Mouse (Mus musculus) kidney, adult 8-10 months (tissue): ENCODE measurements around the gene Mapk6.

Source experiments
- DNase-seq, 2 experiments: peaks; one replicate each; pipeline ENCODE4 v3.0.0; 2022

Mapk6 gene

DNA sequence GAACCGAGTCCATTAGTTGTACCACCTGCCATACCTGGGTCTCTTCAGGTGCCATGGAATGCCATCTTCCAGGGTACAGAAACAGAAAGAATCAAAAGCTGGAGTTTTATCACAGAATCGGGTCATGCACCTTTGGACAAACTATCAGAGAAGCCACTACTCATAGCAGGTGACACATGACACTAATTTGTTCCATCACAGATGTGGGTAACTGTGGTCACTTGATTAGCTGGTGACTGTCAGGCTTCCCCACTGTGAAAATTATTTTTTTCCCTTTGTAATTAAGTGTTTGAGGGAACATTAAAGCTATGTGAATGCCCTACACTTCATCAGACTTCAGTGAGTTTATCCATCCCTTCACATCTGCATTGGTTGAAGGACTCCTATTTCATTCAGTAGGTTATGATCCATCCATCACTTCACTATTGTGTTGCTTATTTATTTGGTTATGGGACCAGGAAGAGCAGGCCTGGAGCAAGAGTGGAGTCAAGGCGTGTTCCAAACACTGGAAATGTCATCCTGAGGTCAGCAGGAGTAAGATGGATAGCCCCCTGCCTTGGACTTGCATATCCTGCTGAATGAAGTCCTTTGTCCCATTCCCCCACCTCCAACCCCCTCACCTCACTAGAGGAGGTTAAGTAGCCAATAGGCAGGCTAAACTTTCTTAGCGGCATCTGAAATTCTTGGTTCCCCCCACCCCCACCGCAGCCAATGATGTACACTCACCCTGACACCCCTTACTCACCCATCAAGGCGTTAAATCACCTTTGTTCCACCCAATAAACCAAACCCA is 14.7 kb upstream of the Mapk6 start:
- DNase-seq = no peak

DNA sequence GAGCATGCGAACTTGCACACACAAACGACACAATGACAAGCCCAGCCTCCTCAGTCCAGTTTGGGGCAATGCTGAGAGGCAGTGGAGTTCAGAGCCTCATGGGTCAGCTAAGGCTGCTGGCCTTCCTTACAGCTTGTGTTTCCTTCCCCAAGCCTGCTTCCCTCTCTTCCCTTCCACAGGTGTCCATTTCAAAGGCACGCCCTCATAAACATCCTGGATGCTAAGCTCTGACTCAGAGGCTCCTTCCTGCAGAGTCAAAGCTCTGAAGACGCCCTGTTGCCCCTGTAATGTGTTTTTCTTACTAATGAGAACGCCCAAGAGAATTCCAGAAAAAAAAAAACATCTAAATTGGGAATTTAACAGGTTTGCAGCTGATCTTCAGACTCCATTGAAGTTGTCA is 13.9 kb upstream of the Mapk6 start:
- DNase-seq = no peak

DNA sequence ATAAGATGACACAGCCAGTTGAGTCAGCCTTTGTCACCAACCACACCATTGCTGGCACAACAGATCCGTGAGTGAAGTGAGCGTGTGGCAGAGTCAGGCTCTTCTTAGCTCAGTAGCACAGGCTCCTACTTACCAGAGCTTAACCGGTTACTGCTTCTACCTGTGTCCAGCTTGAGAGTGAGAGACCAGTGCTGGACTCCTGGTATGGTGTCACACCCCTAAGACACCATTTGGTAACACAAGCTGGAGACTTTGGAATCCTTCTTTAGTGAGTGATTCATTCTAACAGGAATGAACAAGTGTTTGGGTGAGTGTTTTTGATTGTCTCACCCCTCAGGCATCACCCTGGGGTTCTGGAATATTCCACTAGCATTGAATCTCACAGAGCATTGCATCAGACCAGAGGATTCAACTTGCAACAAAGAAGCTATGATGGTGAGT is 12.5 kb upstream of the Mapk6 start:
- no peak for DNase-seq

DNA sequence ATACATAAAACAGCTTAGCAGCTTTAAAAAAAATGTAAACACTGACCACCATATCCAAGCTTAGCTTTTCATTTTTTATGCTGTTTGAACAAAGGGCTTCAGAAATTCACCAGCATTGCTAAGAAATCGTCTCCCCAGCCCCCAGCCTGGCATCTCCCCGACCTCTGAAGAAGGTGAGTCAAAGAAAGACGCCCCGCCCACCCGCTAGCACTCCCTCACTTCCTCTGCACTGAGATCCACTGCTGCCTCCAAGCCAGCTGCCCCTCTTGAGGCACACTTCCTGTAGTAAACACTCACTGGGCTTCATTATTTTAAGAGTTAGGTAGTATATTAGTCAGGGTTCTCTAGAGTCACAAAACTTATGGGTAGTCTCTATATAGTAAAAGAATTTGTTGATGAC is 4.4 kb upstream of the Mapk6 start:
- no peak for DNase-seq

DNA sequence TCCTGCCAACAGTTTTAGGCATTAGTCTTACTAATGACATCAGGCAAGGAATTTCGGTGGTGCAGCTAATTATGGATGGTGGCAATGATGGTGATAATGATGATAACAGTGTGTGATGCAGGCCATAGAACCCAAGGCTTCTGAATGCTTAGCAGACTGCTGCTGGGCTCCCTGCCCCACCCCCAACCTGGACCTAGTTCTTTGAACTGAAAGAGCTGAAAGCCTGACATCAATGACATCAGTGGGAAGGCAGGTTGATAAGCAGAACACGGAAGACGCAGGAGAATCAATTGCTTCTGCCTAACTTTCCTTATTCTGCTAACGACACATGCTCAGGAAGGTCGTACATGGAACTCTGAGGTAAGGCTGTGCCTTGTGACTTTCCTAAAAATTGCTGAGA is 3.4 kb upstream of the Mapk6 start:
- DNase-seq = no peak

DNA sequence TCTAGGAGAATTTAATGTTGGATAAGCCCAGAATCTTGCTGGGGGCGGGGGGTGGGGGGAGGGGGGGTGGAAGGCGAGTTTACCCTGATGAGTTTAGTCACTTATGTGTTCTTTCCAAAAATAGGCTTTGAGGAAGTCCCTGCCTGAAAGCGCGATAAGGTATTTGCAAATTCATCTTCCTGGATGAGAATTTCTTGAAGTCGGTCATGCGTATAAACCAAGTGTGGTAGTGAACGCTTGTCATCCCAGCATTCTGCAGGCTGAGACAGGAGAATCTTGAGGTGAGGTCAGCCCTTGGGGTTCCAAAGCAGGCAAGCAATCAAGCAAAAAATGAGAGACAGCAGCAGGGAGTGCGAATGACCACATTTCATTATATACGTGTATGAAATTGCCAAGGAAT is 1.8 kb upstream of the Mapk6 start:
- DNase-seq = peak; percentile 20 to 21

DNA sequence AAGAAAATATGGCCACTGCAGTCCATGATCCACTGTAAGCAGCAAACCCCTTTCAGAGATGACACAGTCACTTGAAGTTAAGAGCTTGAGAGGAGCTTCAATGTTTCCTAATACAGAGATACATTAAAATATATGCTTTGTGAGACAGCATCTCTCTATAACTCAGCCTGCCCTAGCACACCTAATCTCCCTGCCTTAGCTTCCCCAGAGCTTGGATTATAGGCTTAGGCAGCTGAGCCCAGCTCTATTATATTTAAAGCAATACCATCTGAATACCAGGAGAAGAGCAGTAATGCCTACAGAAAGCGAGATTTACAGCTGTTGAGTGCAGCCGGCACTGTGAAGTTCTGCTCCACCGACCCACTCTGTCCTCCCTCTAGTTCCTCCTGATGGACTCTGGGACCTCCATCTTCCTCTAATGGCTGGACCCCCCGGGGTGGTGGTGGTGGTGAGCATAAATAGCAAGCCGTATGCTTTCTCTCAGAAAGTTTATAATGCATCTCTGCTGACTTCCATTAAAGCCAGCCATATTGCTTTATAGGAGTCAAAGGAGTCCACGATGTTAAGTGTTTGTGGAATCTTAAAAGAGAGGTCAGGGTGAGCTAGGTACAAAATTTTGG is 1.2 kb upstream of the Mapk6 start:
- DNase-seq = no peak

DNA sequence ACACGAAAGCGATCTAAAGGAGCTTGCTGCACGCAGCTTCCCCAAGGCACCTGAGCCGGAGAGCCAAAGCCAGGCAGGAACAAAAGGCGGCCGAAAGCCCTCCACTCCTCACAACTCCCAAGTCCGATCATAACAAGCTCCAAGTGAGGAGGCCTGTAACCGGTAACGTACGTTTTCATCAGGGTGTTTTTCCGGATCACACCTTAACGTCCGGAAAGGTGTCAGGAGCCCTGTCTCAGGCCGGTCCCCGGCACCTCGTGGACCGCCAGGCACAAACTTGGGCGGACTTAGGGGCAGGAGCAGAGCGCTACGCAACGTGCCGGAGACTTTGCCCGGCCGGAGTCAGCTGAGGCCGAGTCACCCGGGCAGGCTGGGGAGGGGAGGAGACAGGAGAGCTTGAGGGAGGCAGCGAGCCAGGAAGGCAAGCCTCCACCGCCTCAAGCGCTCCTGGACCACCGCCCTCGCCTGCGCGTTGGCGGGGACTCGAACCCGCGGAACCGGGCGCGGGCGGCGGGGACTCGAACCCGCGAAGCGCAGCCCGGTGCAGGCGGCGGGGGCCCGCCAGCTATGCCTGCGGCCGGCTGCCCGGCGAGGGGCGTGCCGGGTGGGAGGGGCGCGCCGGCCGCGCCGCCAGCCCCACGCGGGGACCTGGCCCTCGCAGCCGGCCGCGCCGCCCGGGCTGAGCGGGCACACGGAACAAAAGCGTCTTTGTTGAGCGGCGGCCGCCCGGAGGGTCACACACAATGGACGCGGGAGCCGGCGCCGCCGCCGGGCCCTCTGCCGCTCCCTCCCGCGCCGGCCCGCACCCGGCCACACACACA is 564 bp downstream of the Mapk6 start:
- peak; percentile 85 for DNase-seq

DNA sequence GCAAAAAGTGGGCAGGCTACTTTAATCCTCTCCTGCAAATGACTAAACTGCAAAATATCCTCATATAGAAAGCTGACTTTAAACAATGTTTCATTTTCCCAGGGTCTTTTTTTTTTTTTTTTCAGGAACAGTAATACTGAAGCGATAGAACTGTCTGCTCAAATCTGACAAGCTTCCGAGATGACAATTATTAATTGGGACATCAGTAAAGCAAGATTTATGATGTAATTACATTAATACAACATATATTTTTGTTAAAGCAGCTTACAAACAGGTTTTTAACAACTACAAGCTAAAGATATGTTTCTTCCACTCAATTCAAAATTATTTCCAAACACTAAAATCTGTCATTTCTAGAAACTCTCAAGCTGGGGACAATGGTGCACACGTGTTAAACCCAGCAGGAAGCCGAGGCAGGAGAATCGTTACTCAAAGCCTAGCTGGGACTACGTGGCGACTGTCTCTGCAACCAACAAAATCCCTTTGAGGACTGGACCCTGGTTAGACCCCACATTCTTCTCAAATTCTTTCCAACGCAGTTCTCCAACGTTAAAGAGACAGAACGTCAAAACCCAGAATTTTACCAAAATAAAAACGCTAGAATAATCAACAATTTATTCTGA is 1.5 kb downstream of the Mapk6 start:
- DNase-seq = no peak

DNA sequence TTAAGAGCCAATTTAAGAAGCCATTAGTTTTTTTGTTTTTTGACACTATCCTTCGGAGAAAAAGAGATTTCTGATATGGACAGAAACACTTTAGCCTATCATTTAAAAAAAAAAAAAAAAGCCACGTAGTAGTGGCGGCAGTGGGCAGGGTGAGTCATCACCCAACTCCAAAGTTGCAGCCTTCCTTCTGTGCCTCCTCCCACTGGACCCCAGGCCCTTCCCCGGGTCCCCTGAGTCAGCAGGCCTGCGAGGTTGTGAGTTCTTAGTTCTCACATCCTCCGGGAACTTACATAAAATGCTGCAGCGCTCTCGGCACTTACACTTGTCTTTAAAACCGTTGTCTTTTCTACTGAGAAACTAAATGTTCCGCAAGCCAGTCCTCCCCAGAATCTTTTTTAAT is 2.0 kb downstream of the Mapk6 start:
- peak in 1 of 2 experiments; percentile 21 for DNase-seq

DNA sequence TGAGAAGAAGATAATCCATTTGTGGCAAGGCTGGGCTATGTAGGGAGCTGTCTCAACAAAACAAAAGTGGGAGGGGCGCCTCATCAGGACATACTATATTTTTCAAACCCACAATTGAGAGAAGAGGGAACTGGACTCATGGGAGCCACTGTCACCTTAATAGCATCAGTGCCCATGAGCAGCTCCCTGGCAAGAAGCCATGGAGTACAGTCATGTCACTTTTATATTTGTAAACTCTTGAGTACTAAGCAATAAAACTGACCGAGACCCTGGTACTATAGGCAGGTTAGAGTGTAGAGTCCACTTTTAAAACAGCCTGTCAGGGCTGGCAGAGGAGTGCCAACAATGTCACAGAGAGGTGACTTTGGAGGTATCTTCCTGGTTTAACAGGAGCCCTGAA is 3.7 kb downstream of the Mapk6 start:
- no peak for DNase-seq

DNA sequence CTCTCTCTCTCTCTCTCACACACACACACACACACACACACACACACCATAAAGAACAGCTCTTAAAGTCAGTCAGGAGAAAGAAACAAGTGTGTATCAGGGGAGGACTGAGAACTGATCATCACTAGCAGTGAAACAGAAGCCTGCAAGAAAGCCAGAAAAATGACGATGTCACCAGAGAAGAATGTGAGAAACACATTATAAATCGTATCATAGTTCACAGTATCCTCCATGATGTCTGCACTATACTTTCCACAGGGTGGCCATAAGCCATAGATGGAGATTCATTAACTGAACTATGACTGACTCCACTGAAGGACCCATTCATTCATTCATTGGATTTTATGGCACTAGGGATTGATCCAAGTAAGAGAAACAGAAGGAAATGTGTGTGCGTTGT is 6.3 kb downstream of the Mapk6 start:
- DNase-seq = no peak

DNA sequence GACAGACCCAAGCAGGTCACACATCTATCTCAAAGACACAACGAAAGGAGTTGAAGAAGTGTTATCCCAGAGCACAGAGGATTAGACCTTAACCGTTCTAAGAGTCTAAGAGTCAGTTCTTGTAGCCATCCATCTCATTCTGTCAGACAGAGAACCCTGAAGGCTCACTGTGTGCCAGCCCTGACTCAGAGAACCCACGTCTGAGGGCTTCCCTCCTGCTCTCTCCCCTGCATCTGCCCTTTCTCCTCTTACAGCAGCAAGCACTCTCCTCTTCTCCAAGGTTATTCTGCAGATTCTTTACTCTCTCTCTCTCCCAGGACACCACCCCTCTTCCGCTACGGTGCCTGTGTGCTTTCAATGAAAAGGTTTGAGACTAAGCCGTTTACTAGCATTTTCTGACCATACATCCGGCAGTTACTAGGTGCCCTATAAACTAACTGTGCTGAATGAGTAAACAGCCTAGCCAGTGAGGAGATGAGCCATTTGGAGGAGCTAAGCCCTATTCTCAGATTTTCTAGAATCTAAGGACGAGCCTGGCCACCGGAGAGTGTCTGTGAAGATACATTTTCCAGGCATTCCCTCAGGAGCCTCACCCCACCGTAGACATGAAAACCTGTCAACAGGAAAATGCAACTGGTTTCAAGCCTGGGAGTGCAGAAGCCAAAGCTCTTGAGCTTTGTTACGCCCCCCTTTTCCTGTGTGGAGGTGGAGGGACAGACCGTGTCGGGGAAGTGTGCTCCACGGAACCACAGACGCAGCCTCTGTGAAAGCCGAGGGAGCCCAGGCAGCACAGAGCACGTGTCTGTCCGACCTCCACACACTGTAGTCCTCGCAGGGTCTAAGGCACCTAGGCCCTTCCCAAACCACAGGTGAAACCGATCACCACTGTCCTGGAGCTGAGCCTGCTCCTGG is 8.0 kb downstream of the Mapk6 start:
- DNase-seq = no peak

DNA sequence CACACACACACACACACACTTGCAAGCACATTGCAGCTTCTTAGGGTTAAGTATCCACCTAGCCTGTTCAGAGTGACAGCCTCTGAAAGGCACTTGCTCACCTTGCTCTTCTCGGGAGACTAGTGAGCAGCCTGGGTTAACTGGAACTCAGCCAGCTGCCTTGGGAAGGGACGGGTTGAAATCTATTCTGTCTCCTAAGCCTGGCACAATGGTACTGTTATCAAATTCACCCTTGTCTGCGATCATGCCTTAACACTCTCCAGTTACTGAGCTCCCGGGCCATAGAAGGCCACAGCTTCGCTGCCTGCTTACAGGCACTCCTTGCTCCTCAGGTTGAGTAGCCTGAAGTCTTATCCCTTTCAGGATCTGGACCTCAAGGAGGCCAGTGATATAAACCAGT is 9.2 kb downstream of the Mapk6 start:
- DNase-seq = no peak

DNA sequence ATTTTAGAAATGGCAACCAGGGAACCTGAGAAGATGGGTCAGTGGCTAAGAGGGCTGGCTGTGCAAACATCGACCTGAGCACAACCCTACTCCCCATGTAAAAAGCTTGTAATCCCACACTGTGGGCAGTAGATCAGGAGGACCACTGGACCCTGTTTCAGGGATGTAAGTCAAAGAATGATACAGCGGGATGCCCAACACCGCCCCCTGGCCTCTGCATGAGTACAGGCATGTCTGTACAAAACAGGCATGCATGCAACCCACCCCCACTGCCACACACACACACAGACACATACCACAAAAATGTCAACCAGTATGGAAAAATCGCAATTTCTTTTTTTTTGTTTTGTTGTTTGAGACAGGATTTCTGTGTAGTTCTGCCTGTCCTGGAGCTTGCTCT is 10.7 kb downstream of the Mapk6 start:
- no peak for DNase-seq

DNA sequence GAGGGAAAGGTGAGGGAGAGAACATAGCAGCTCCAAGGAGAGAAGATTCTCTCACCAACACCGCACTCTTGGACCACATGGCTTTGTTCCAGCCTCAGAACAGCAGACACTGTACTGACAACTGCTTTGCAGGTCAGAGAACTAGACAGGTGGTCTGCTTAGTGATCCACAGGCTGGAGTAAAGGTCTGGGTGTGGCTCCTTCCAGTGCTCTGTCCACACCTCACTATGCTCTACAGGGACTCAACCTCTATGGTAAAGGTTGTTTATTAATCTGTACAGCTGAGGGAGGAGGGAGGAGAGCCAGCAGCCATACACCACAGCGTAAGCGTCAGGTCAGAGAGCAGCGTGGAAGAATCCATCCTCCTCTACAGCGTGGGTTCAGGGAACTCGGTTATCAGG is 13.8 kb downstream of the Mapk6 start:
- DNase-seq = no peak

DNA sequence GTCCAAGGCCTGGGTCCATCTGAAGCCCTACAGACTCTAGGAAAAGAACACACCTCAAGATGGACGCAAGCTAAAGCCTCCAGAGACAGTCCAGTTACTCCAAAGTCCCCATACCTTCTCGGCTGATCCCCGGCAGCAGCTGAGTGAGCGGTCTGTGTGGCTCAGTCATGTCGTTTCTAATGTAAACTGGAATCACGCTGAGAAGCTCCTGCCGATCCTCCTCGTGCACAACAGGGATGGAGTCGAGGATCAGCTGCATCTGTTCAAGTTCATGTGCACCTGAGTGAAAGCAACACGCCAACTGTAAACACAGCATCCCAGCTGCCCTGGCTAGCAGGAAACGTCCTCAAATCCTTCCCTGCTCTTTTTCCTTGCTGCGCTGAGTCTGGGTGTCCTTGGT is 16.6 kb downstream of the Mapk6 start:
- no peak for DNase-seq

DNA sequence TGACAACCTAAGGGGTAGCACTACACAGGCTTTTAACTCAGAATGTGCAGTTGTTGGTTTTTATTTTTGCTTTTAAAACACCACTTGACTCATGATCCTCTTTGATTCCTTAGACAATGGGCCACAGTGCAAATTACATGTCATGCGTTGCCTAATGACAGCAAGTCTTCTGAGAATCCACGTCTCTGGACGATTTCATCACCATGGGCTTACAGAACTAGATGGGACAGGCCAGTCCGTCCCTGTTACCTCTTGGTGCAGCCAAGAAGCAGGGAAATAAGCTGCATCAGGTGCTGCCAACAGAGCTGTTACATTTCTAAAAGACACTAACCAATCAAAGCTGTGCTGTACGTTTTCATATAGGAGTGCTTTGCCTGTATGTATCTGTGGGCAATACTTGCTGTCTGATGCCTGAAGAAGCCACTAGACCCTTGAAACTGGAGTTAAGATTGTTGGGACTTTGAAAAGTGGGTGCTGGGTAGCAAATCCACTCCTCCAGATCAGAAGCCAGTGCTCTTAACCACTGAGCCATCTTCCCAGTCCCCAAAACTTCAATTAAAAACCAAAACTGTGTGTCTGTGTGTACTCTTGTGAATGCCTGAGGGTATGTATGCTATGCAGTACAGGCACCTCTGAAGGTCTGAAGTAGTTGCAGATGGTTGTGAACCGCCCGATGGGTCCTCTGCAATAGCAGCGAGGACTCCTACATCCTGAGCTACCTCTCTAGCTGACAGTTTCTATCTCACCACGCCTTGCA is 24.4 kb downstream of the Mapk6 start:
- no peak for DNase-seq

DNA sequence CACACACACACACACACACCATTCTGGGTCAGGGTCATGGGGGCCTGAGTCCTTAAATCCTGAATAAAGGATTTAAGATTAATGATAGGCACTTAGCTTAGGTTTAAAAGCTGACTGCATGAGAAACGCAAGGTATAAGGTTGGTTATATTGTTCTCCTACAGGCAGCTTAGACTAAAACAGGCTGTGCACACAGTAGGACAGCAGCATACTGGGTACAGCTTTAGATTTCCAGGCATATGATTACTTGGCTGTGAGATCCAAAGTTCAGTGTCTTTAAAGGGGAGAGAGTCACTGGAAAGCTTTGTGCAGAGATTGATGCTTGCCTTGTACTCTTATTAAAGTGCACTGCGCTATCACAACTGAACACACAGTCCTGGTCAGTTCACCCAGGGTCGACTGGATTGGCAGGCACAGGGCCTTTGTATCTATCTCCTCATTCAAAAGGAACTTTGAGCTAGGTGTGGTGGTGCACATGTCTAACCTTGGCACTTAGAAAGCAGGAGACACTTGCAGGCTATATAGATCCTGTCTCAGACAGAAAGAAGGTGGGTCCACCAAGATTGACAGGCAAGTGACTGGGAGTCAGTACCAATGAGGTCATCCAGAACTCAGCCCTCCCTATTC is 25.4 kb downstream of the Mapk6 start:
- DNase-seq = no peak

DNA sequence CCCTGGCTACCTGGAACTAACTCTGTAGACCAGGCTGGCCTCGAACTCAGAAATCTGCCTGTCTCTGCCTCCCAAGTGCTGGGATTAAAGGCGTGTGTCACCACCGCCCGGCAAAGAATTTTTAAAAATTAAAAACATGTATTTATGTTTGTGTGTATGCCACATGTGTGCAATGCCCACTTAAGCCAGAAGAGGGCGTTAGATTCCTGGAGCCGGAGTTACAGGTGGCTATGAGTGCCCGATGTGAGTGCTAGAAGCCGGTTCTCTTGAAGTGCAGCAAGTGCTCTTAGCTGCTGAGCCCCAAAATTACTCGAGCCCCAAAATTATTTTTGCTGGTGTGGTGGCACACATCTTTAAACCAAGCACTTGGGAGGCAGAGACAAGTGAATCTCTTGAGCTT is 26.0 kb downstream of the Mapk6 start:
- no peak for DNase-seq

DNA sequence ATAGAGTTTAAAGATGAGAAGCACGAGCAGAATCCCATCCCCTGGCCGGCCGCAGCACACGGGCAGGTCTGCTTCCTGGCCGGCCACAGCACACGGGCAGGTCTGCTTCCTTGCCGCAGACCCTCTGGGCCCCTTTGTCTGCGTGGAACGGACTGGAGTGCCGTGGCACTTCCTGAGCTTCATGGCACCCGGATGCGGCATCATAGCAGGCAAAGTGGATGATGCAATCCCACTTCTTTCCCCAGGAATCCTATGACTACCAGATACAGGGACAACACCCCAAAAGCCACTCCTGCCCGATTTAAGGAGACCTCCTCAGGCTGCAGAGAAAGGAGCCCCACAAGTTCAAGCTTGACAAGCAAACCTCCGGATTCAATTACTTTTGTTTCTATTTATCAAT is 27.0 kb downstream of the Mapk6 start:
- no peak for DNase-seq
